Mouse (Mus musculus) midbrain, postnatal 0 days (tissue): Measurements from ENCODE around the gene Gas2l2. TPM values are rescaled to one million over a fixed set of nuclear protein-coding genes. Genes with fewer than 3 reads are reported as not detected.

Experiments
- ATAC-seq: fragments of 200-750 bp; cut with Nextera tagmentation; 2 replicates; pipeline ENCODE4 v1.8.0; 2017; ENCODE audit warnings: moderate number of reproducible peaks, mild to moderate bottlenecking, moderate TSS enrichment, moderate library complexity; ENCODE audit not compliant: low FRiP score
- DNase-seq: peaks from one replicate; pipeline ENCODE4 v3.0.0-alpha.2; 2015; ENCODE audit warnings: low spot score
- H3K27ac ChIP-seq: fragments of 300-500 bp; sonication (generic); 2 replicates; pipeline ENCODE4 v1.5.1; 2014; ENCODE audit warnings: low read depth, mild to moderate bottlenecking, low read length, mixed read lengths
- H3K27me3 ChIP-seq: fragments of 300-500 bp; sonication (generic); 2 replicates; pipeline ENCODE4 v1.6.1; 2014; ENCODE audit warnings: low read length, control low read depth, mixed read lengths; ENCODE audit not compliant: insufficient read depth
- H3K36me3 ChIP-seq: fragments of 300-500 bp; sonication (generic); 2 replicates; pipeline ENCODE4 v1.6.1; 2014; ENCODE audit warnings: low read length, control low read depth, mixed read lengths; ENCODE audit not compliant: insufficient read depth
- H3K4me1 ChIP-seq: fragments of 300-500 bp; sonication (generic); 2 replicates; pipeline ENCODE4 v1.6.1; 2014; ENCODE audit warnings: mild to moderate bottlenecking, control low read depth, antibody characterized with exemption, low read length, mixed read lengths; ENCODE audit not compliant: insufficient read depth
- H3K4me2 ChIP-seq: fragments of 300-500 bp; sonication (generic); 2 replicates; pipeline ENCODE4 v1.6.1; 2014; ENCODE audit warnings: low read depth, mild to moderate bottlenecking, low read length, mixed read lengths; ENCODE audit not compliant: poor library complexity, severe bottlenecking
- H3K4me3 ChIP-seq: fragments of 300-500 bp; sonication (generic); 2 replicates; pipeline ENCODE4 v1.5.1; 2014; ENCODE audit warnings: low read depth, mild to moderate bottlenecking, low read length, moderate library complexity
- H3K9ac ChIP-seq: fragments of 300-500 bp; sonication (generic); replicated peaks from 2 replicates; pipeline ENCODE4 v1.6.1; 2014; ENCODE audit warnings: mild to moderate bottlenecking, low read length, moderate library complexity, mixed read lengths; ENCODE audit not compliant: poor library complexity, severe bottlenecking
- H3K9me3 ChIP-seq: fragments of 300-500 bp; sonication (generic); 2 replicates; pipeline ENCODE4 v1.6.1; 2016; ENCODE audit warnings: low read length, control low read depth
- CTCF ChIP-seq: IDR thresholded peaks from 2 replicates; pipeline ENCODE4 v1.5.1; 2016; ENCODE audit warnings: antibody characterized with exemption, mild to moderate bottlenecking
- WGBS: fragments of 180-500 bp; shearing (Covaris S2); extraction: QIAGEN DNeasy Blood & Tissue Kit; methylation state at CpG from one replicate; pipeline ENCODE4 v1.1.7; 2014; 5-methylcytosine and 5-hydroxymethylcytosine counted together
- polyA plus RNA-seq: library from polyadenylated mRNA; unstranded; fragments of >200 nt; fragmentation: Nextera tagmentation; extraction: Ambion mirVana; gene quantifications from 2 replicates; pipeline ENCODE4 v1.2.1, GENCODE M21; 2015
- total RNA-seq: library from RNA; depleted of rRNA; stranded (reverse); fragments of >200 nt; gene quantifications from 2 replicates; pipeline ENCODE4 v1.2.3, GENCODE M21; 2014

The Gas2l2 gene
- total and polyA plus RNA-seq, 2 experiments from 2014 or later = 0.44 to 0.67 TPM

DNA sequence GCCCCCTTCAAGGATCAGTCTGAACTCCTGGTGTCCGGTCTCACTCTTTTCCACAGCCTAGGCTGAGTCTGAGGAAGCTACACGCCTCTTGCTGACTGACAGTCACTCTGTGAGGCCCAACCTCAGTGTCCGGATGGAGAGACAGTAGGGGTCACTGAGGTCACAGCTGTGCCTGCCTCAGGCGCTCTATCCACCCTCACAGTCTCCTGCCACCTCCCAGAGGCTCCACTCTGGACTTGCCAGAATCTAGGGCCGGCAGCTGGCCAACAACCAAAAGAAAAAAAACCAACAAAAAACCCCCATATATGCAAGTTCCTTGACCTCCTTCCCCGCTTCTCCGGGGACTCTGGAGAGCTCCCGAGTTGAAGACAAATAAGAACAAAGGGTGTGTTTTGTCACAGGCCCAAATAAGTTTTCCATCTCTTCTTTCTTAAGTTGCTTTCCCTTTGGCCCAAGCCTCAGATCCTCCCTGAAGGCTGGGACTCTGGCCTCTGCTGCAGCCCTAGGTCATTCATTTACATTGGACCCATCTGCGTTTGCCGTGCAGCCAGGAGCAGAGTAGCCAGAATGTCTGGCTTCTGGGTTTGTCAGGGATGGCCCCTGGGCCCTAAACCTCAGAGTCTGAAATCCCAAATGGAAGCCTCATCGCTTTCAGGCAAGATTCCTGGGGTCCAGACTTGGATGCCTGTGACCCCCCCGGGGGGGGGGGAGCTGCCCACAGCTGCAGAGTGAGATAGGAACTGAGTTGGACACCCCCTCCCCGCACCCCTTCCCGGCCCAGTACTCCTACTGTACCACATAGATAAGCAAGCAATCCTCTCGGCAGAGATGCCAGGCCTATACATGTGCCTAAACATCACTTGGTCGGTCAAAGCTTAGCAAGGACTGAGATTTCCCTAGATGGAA is 19.0 kb upstream of the Gas2l2 start:
- no peaks in the 10 kb centered on the region for H3K36me3 ChIP-seq
- 48% methylated on average over 16 of the region's 16 CpGs for WGBS
- no peak for TF ChIP-seq CTCF
- no peak for ATAC-seq
- no peaks in the 10 kb centered on the region for H3K4me1 ChIP-seq
- no peak for DNase-seq
- no peak overlapping the region for H3K4me2 ChIP-seq
- no peaks in the 10 kb centered on the region for H3K9me3 ChIP-seq
- H3K27me3 ChIP-seq = peaks cover 16% of the 10 kb centered on the region
- H3K9ac ChIP-seq = no peak overlapping the region
- H3K4me3 ChIP-seq = no peak overlapping the region
- H3K27ac ChIP-seq = no peak overlapping the region

DNA sequence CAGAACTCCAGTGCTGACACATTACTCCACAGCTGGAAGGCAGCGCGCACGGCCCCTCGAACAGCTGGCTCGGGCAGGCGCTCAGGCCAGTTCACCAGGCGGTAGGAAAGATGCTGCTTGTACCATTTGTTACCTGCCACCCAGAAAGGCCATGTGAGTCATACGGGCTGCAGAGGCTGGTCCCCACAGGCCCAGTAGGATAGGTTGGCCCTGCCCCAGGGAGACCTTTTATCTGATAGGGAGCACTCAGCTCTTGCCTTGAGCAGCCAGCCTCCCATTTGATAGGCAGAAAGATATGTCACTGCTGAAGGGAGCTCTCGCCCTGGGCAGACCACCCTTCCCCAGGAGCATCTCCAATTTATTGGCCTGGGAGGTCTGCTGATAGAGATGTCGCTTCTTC is 18.4 kb upstream of the Gas2l2 start:
- WGBS = 85% methylated on average over 10 of the region's 10 CpGs
- no peak for TF ChIP-seq CTCF
- Histone ChIP-seq H3K9ac (no peak overlapping the region), H3K27ac (no peak overlapping the region), H3K27me3 (peaks cover 19% of the 10 kb centered on the region), H3K9me3 (no peaks in the 10 kb centered on the region), H3K4me1 (no peaks in the 10 kb centered on the region), H3K36me3 (no peaks in the 10 kb centered on the region), H3K4me2 (no peak overlapping the region), H3K4me3 (no peak overlapping the region)
- DNase-seq (no peak), ATAC-seq (no peak)

DNA sequence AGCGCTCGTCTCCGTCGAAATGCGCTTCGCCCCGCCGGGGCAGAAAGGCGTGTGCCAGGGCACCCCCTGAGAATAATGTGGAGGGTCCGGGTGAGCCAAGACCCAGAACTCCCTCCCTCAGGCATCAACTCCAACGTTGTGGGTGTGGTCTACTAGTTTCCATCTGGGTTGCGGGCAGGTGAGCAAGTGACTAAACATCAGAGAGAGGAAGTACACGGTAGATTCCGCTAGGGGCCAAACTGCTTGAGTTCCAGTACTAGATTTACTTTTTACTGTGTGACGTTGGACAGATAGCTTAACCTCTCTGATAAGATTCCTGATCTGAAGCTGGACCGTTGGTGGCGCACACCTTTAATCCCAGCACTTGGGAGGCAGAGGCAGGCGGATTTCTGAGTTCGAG is 15.7 kb upstream of the Gas2l2 start:
- Histone ChIP-seq H3K27me3 (peaks cover 32% of the 10 kb centered on the region), H3K9me3 (no peaks in the 10 kb centered on the region), H3K4me3 (peak overlapping the region; percentile 18), H3K36me3 (no peaks in the 10 kb centered on the region), H3K9ac (no peak overlapping the region), H3K27ac (no peak overlapping the region), H3K4me1 (no peaks in the 10 kb centered on the region), H3K4me2 (peak overlapping the region; percentile 35)
- ATAC-seq (no peak), DNase-seq (no peak)
- no peak for TF ChIP-seq CTCF
- 26% methylated on average over 19 of the region's 19 CpGs for WGBS

- no peak overlapping the region for H3K27ac ChIP-seq
- TF ChIP-seq CTCF = no peak
- no peaks in the 10 kb centered on the region for H3K36me3 ChIP-seq
- no peak overlapping the region for H3K9ac ChIP-seq
- ATAC-seq (no peak), DNase-seq (no peak)
- 9% methylated on average over 7 of the region's 7 CpGs for WGBS
- no peak overlapping the region for H3K4me2 ChIP-seq
- peaks cover 32% of the 10 kb centered on the region for H3K27me3 ChIP-seq
- no peak overlapping the region for H3K4me3 ChIP-seq
- no peaks in the 10 kb centered on the region for H3K9me3 ChIP-seq
- H3K4me1 ChIP-seq = no peaks in the 10 kb centered on the region
Observed at GRCm38 (mm10) chr11:83443824-83444223, 14.6 kb upstream of the Gas2l2 start.

GRCm38 (mm10) chr11:83442596-83443267 is 13.5 kb upstream of the Gas2l2 start:
- peaks cover 32% of the 10 kb centered on the region for H3K27me3 ChIP-seq
- H3K27ac ChIP-seq = no peak overlapping the region
- no peaks in the 10 kb centered on the region for H3K36me3 ChIP-seq
- peak overlapping the region; percentile 46 for H3K4me2 ChIP-seq
- no peaks in the 10 kb centered on the region for H3K4me1 ChIP-seq
- TF ChIP-seq CTCF = peak; percentile 83
- peak overlapping the region; percentile 21; the same call in 1 of the 2 replicates for H3K4me3 ChIP-seq
- 14% methylated on average over 29 of the region's 29 CpGs for WGBS
- ATAC-seq = no peak
- peak; percentile 81 for DNase-seq
- H3K9me3 ChIP-seq = no peaks in the 10 kb centered on the region
- H3K9ac ChIP-seq = no peak overlapping the region

- Histone ChIP-seq H3K27ac (no peak overlapping the region), H3K9me3 (no peaks in the 10 kb centered on the region), H3K4me2 (peak overlapping the region; percentile 84), H3K4me3 (peak overlapping the region; percentile 56; the same call in 1 of the 2 replicates), H3K4me1 (no peaks in the 10 kb centered on the region), H3K9ac (no peak overlapping the region), H3K27me3 (peaks cover 32% of the 10 kb centered on the region), H3K36me3 (no peaks in the 10 kb centered on the region)
- no peak for TF ChIP-seq CTCF
- DNase-seq (no peak), ATAC-seq (no peak)
- 38% methylated on average over 7 of the region's 7 CpGs for WGBS
Observed at GRCm38 (mm10) chr11:83441235-83441634, 12.0 kb upstream of the Gas2l2 start.
